Mouse (Mus musculus): ENCODE data around the gene Ccpg1.

DNA sequence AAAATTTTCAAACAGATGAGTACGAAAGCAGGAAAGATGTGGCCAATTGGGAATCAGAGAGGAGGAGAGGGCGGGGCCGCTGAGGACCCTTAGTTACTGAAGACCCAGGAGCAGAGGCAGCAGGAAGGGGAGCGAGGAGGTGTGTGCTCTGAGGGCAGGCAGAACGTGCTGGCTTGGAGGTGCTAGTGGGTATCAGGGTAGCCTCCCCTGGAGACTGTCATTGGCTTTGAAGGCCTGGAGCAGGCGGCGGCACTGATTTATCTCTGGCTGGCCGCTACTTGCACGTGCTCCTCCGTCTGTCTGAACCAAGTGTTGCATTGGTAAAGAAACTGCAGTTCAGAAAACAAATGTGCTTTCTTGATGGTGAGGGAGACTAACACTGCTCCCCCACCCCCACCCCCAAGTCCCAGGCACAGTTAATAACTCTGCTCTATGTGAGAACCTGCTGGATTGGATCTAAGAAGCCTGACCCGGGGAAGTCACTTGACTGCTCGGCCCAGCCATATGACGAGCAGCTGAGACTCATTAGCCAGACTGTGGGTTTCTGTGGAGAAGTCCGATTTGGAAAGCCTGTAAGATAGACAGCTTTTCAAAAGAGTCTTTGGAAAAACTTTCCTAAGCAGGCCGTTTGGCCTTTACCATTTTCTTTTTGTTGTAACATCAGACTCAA lies 78.5 kb downstream of the Ccpg1 start:
- TF ChIP-seq EP300 (IDR thresholded peaks at IDR 0.05; ENCODE audit: low read depth) (no peak), CTCF (IDR thresholded peaks at IDR 0.05; ENCODE audit: low read depth) (no peak)

Measured in liver, embryonic 14.5 days (tissue).